Mouse (Mus musculus) kidney, adult 10 weeks (tissue): ENCODE measurements around the gene Pld4. TPM values are rescaled to one million over a fixed set of nuclear protein-coding genes. Genes with fewer than 3 reads are reported as not detected.

Experiments used
- polyA plus RNA-seq: library from polyadenylated mRNA; stranded (reverse); fragments of 350-450 nt; fragmentation: Illumina TruSeq; extraction: RNeasy Lipid Tissue Mini Kit (QIAGEN cat#74804); gene quantifications from one replicate; pipeline ENCODE4 v1.2.3, GENCODE M21; 2014; ENCODE audit warnings: low read depth, low replicate concordance

Gene Pld4
- 0.20 TPM for polyA plus RNA-seq

DNA sequence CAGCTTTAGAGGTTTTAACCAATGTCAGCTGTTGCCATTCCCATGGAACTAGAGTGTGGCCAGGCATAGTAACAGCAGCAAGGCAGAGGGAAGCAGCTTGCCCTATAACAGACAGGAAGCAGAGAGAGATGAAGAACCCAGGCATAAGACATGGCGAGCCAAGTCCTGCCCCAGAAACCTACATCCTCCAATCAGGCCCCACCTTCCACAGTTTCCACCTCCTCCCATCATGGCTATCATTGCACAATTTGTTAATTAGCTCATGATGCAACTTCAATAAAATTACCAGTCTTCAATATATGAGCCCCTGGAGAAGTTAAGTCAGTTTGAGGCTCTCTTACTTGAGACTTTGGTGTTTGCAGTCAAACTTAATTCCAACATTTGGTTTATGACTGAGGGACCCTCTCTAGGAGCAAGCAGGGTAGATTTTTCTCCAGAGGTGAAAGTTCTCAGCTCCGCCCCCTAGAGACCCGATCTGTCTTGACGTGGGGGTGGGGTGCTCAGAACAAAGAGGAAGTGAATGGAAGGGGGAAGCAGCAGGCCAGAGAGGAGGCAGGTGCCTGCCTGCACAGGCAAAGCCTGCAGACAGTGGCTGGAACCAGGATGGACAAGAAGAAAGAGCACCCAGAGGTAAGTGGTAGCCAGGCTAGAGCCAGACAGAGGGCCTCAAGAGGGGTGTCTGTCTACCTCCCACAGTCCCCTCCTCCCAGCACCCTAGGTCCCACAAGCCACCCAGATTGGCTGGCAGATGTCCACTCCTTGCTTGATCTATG, at the start of gene Pld4:
Pld4 (plus strand) TSS at position 502 of the 773 bp plus-strand sequence.

DNA sequence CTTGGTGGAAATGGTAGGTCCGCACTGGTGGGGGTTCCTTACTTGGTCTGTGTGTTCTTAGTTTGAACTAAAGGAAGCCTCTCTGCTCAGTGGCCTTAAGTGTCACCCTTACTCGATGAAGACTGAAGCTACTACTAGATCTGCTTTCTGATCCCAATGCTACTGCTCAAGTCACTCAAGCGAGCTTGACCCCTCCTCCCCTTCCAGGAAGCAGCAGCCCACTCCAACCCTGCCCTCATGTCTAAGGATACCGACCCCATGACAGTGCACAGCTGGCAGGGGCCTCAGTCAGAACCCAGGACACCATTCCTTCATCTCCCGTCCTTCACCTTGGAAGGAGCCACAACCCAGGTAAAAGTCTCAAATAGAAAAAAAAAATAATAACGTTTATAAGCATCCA, 40.2 kb upstream of the Pld4 start, which contains the start of gene Cep170b:
Cep170b (plus strand) TSS at position 240 of the 400 bp plus-strand sequence.

DNA sequence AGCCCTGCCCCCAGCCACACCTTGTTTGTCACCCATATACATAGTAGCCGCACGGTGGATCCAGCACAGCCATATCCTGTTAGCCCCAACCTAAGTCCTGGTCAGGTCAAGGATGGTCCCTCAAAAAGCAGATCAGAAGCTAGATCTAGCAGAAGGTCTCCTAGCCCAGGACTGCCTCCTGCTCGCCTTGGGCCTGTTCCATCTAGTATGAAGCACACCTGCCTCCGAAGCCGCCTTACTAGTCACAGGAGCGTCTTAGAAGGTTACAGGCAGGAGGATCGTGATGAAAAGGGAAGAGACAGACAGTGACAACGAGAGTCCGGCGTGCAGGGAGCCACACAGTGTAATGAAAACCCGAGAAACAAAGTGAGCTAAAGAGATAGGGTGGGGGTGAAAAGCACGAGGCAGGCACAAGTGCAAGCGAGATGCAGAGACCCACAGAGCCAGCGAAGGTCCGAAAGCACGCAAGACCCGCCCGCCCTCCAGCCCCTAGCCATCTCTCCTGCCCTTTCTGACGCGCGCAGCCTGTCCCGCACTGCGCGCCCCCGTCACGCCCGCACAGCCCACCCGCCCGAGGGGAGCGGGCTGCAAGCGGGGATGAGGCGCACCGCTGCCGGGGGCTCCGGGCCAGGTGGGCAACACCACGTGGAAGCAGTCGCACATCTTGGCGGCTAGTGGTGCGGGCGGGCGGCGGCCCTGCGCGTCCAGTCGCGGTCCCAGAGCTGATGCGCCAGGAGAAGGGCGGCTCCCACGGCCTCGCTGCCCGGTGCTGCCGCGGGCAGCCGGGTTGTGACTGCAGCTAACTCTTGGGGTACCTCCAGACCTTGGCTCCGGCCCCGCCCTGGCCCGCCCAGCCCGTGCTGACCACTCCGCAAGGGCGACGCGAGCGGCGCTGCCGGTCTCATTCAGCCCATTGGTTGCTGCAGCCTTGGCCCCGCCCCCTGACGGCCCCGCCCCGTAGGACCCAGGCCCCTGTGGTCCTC, 41.7 kb downstream of the Pld4 start, which contains the start of gene Ahnak2:
Ahnak2 (minus strand) TSS at position 794 of the 983 bp plus-strand sequence.

DNA sequence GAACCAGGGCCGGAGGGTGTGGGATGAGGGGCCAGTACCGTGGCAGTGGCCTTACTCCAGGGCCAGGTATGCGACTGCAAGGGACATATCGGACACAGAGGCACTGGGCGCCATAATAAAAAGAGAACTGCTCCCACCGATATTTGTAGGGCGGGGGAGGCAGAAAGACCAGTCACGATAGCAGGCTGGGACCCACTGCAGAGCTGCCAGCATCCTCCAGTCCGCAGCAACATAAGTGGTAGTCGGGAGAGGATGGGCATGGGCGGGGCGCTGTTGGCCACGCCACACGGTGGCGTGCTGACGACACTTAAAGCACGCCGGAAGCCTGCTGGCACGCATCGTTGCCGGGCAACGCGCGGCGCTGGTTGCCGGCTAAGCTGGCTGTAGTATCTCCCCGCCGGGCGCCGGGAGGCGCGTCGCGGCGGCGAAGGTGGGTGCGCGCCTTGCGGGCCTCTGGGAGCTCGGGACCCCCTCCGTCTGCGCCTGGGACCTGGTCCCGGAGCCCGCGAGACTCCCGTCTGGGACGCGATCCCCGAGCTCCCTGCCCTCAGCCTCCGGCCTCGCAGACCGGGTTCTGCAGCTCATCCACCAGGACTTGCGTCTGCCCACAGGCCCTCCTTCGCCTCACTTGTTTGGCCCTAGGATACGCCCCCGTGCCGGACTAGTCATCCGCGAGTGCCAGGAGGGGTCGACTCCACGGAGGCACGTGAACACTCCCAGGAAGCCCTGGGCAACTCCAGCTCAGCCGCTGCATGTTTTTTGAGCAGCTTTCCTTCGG, 48.3 kb downstream of the Pld4 start, which contains the start of gene Clba1:
Clba1 (plus strand) TSS at position 351 of the 778 bp plus-strand sequence.

Other genes starting within 250 kb of the Pld4 start
- not detected for gene Tmem179, start 243.9 kb upstream of the Pld4 start, polyA plus RNA-seq
- 0.24 TPM for gene Inf2, start 171.9 kb upstream of the Pld4 start, polyA plus RNA-seq
- gene Adssl1, start 140.6 kb upstream of the Pld4 start, polyA plus RNA-seq: 1.5 TPM
- gene Siva1, start 116.0 kb upstream of the Pld4 start, polyA plus RNA-seq: 1.9 TPM
- 2.5 TPM for gene Akt1, start 85.8 kb upstream of the Pld4 start, polyA plus RNA-seq
- 0.24 TPM for gene Zbtb42, start 81.8 kb upstream of the Pld4 start, polyA plus RNA-seq
- gene Cep170b, start 40.2 kb upstream of the Pld4 start, polyA plus RNA-seq: 23.6 TPM
- gene Ahnak2, start 42.0 kb downstream of the Pld4 start, polyA plus RNA-seq: 0.16 TPM
- 5.5 TPM for gene Clba1, start 48.3 kb downstream of the Pld4 start, polyA plus RNA-seq
- gene Cdca4, start 68.8 kb downstream of the Pld4 start, polyA plus RNA-seq: 3.3 TPM
- gene Gpr132, start 107.6 kb downstream of the Pld4 start, polyA plus RNA-seq: not detected
- 0.12 TPM for gene Jag2, start 169.1 kb downstream of the Pld4 start, polyA plus RNA-seq
- 0.44 TPM for gene Nudt14, start 181.5 kb downstream of the Pld4 start, polyA plus RNA-seq
- 1.3 TPM for gene Btbd6, start 215.8 kb downstream of the Pld4 start, polyA plus RNA-seq
- 14.1 TPM for gene Brf1, start 240.0 kb downstream of the Pld4 start, polyA plus RNA-seq